Mouse (Mus musculus) 3T3-L1 (cell line): Measurements from ENCODE around the gene Cerk.
"Not testable (repeated sequence)": the region's sequence is repeated elsewhere in the genome, so short reads cannot be mapped to it uniquely, and the experiment has no call there.

ENCODE experiments used
- DNase-seq: peaks from one replicate; pipeline ENCODE4 v3.0.0-alpha.2; 2015; ENCODE audit warnings: low read depth, low spot score

Cerk gene

GRCm38 (mm10) chr15:86185689-86186569 lies at the start of gene Cerk:
TSS of gene Cerk (minus strand) at chr15:86186141.
- DNase-seq: peak; percentile 77

GRCm38 (mm10) chr15:86234517-86235441 lies 48.8 kb upstream of the Cerk start:
- DNase-seq: no peak

- no peak for DNase-seq
Observed at GRCm38 (mm10) chr15:86234001-86234400, 48.1 kb upstream of the Cerk start.

GRCm38 (mm10) chr15:86231831-86232512 lies 46.0 kb upstream of the Cerk start:
- no peak for DNase-seq

- DNase-seq: no peak
Observed at GRCm38 (mm10) chr15:86231170-86231569, 45.2 kb upstream of the Cerk start.

- DNase-seq: no peak
Observed at GRCm38 (mm10) chr15:86229623-86230022, 43.7 kb upstream of the Cerk start.

- no peak for DNase-seq
Observed at GRCm38 (mm10) chr15:86229088-86229487, 43.1 kb upstream of the Cerk start.

GRCm38 (mm10) chr15:86228186-86228585 lies 42.2 kb upstream of the Cerk start:
- peak; percentile 39 for DNase-seq

- DNase-seq: no peak
Observed at GRCm38 (mm10) chr15:86226968-86227367, 41.0 kb upstream of the Cerk start.

- DNase-seq: no peak
Observed at GRCm38 (mm10) chr15:86226221-86226620, 40.3 kb upstream of the Cerk start.

- no peak for DNase-seq
Observed at GRCm38 (mm10) chr15:86224972-86225551, 39.1 kb upstream of the Cerk start.

GRCm38 (mm10) chr15:86221901-86222300 lies 36.0 kb upstream of the Cerk start:
- DNase-seq: not testable (repeated sequence)

GRCm38 (mm10) chr15:86221369-86221768 lies 35.4 kb upstream of the Cerk start:
- DNase-seq: no peak

- DNase-seq: no peak
Observed at GRCm38 (mm10) chr15:86220715-86221114, 34.8 kb upstream of the Cerk start.

- no peak for DNase-seq
Observed at GRCm38 (mm10) chr15:86220229-86220630, 34.3 kb upstream of the Cerk start.

- no peak for DNase-seq
Observed at GRCm38 (mm10) chr15:86219534-86220228, 33.7 kb upstream of the Cerk start.

GRCm38 (mm10) chr15:86216641-86217040 lies 30.7 kb upstream of the Cerk start:
- not testable (repeated sequence) for DNase-seq

GRCm38 (mm10) chr15:86214549-86215201 lies 28.7 kb upstream of the Cerk start:
- DNase-seq: peak; percentile 40

- peak; percentile 94 for DNase-seq
Observed at GRCm38 (mm10) chr15:86213753-86214548, 28.0 kb upstream of the Cerk start, which contains the start of gene Tbc1d22a. TSS of gene Tbc1d22a (plus strand) at chr15:86214459.
